Mouse (Mus musculus) MEL-GATA-1-ER (cell line): ENCODE results near the gene Pdzd9.
"Not testable (repeated sequence)": the region's sequence is repeated elsewhere in the genome, so short reads cannot be mapped to it uniquely, and the experiment has no call there.

Experiments
- DNase-seq: peaks from one replicate; pipeline ENCODE4 v3.0.0-alpha.2; 2012; ENCODE audit warnings: low read depth; ENCODE audit errors: extremely low read depth

The Pdzd9 gene

GRCm38 (mm10) chr7:120670153-120670875 lies at the start of gene Pdzd9:
TSS of gene Pdzd9 (minus strand) at chr7:120670343.
- DNase-seq = no peak

GRCm38 (mm10) chr7:120717261-120717660 lies 47.1 kb upstream of the Pdzd9 start:
- DNase-seq = no peak

GRCm38 (mm10) chr7:120713951-120714350 lies 43.8 kb upstream of the Pdzd9 start:
- DNase-seq = not testable (repeated sequence)

- no peak for DNase-seq
These were observed 43.1 kb upstream of the Pdzd9 start for GRCm38 (mm10) chr7:120713225-120713624.

- DNase-seq = no peak
These were observed 41.9 kb upstream of the Pdzd9 start for GRCm38 (mm10) chr7:120712071-120712470.

GRCm38 (mm10) chr7:120703888-120704287 lies 33.7 kb upstream of the Pdzd9 start:
- peak; percentile 63 for DNase-seq

GRCm38 (mm10) chr7:120699586-120699985 lies 29.4 kb upstream of the Pdzd9 start:
- no peak for DNase-seq

- no peak for DNase-seq
These were observed 26.2 kb upstream of the Pdzd9 start for GRCm38 (mm10) chr7:120696331-120696730.

GRCm38 (mm10) chr7:120695641-120696040 lies 25.5 kb upstream of the Pdzd9 start:
- DNase-seq = no peak

- no peak for DNase-seq
These were observed 25.1 kb upstream of the Pdzd9 start for GRCm38 (mm10) chr7:120695196-120695595.

- no peak for DNase-seq
These were observed 23.8 kb upstream of the Pdzd9 start for GRCm38 (mm10) chr7:120693831-120694375.

GRCm38 (mm10) chr7:120690634-120691033 lies 20.5 kb upstream of the Pdzd9 start:
- DNase-seq = no peak

GRCm38 (mm10) chr7:120685227-120685626 lies 15.1 kb upstream of the Pdzd9 start:
- no peak for DNase-seq

- no peak for DNase-seq
These were observed 14.6 kb upstream of the Pdzd9 start for GRCm38 (mm10) chr7:120684731-120685161.

GRCm38 (mm10) chr7:120682002-120682401 lies 11.9 kb upstream of the Pdzd9 start:
- DNase-seq = no peak

GRCm38 (mm10) chr7:120679023-120679422 lies 8.9 kb upstream of the Pdzd9 start:
- DNase-seq = no peak

GRCm38 (mm10) chr7:120677764-120678531 lies 7.8 kb upstream of the Pdzd9 start:
- DNase-seq = no peak

GRCm38 (mm10) chr7:120677001-120677643 lies 7.0 kb upstream of the Pdzd9 start, which contains the start of gene Mosmo:
TSS of gene Mosmo (plus strand) at chr7:120677618.
- no peak for DNase-seq

GRCm38 (mm10) chr7:120671271-120671670 lies 1.1 kb upstream of the Pdzd9 start:
- DNase-seq = no peak

GRCm38 (mm10) chr7:120662079-120662478 lies 8.1 kb downstream of the Pdzd9 start:
- peak; percentile 37 for DNase-seq

GRCm38 (mm10) chr7:120647849-120648248 lies 22.3 kb downstream of the Pdzd9 start:
- no peak for DNase-seq

- DNase-seq = no peak
These were observed 26.9 kb downstream of the Pdzd9 start for GRCm38 (mm10) chr7:120643217-120643616.
